Mouse (Mus musculus) cerebral cortex, adult 2 months (tissue): ENCODE results near the gene Dscaml1.

Source experiments
- WGBS: fragments of 180-500 bp; shearing (Covaris S2); methylation state at CpG from one replicate; pipeline ENCODE4 v1.1.7; 2018; 5-methylcytosine and 5-hydroxymethylcytosine counted together

Dscaml1 gene

DNA sequence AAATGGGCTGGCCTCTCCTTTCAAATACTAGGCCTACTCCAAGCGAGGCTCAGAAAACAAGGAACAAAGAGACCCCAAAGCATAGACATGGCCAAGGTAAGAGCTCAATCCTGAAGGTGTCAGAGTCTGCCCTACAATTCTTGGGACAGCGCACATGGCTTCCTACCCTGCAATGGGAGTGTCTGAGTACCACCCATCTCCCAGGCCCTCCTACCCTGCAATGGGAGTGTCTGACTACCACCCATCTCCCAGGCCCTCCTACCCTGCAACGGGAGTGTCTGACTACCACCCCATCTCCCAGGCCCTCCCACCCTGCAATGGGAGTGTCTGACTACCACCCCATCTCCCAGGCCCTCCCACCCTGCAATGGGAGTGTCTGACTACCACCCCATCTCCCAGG is 349.7 kb downstream of the Dscaml1 start:
- WGBS = 80% methylated on average over 3 of the region's 3 CpGs

GRCm38 (mm10) chr9:45779201-45779600 is 352.8 kb downstream of the Dscaml1 start:
- WGBS = 80% methylated on average over 6 of the region's 6 CpGs

DNA sequence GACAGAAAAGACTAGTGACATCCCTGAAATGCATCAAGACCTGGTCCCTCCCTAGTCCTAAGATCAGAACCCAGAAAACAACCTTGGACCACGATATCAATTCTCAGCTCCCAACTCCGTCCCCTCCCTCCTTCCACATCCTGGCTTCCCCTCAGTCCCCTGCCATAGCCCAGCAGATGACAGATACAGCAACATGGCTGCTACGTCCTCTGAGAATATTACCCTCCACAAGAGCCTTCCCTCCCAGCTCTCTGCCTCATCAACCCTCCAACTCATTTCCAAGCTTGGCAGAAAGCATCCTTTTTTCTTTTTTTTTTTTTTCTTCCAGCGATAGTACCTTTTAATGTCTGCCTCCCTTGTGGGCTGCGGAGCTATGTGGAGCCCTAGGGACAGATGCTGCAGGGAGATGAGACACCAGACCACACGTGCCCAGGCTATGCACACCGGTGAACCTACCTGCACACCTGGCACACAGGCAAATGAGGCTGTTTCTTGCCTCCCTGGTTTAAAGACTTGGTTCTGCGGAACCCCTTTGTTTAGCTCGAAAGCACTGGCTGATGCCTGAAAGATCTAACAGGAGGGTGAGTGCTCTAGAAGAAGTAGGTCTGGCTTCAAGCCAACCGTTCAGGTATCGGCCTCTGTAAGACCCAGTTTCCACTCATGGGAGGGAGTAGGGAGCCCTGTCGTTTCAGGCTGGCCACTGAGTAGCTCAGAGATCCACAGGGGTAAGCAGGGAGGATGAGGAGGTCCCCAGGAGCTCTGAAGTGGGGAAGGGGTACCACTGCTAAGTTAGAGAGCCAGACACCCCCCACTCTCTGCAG is 357.0 kb downstream of the Dscaml1 start:
- 72% methylated on average over 12 of the region's 12 CpGs for WGBS

- 73% methylated on average over 8 of the region's 8 CpGs for WGBS
Observed at GRCm38 (mm10) chr9:45787071-45787470, 360.6 kb downstream of the Dscaml1 start.

GRCm38 (mm10) chr9:45787547-45787946 is 361.1 kb downstream of the Dscaml1 start:
- whole genome bisulfite sequencing = 74% methylated on average over 6 of the region's 6 CpGs

- 77% methylated on average over 5 of the region's 5 CpGs for WGBS
Observed at GRCm38 (mm10) chr9:45788405-45788804, 362.0 kb downstream of the Dscaml1 start.

DNA sequence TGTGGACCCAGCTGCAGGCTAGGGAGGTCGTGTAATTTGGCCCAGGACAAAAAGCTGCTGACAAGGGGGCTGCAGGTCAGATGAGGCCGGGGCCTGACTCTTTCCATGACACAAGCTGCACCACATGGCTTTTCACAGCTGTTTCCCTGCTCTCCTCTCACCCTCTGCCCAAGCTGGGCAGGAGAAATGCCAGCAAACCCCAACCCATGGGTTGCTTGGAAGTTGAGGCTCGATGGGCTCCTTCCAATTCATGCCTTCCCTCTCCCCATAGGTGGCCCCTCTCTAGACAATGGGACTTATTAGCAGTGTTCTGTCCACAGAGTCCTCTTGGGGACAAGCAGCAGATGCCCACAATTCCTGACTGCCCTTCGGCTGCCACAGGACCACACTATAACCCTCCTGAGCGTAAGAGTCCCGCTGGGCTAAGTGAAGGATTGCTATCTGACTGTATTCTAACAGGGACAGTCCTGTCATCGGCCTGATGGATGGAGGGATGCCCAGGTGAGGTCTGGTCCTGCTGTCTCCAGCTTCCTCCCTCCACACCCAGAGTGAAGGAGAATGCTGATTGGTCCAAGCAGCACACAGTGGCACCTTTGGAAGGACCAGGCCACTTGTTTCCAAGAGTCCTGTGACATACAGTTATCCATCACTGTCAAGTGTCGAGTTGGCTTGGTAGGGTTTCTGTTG is 365.2 kb downstream of the Dscaml1 start:
- WGBS = 88% methylated on average over 8 of the region's 8 CpGs

DNA sequence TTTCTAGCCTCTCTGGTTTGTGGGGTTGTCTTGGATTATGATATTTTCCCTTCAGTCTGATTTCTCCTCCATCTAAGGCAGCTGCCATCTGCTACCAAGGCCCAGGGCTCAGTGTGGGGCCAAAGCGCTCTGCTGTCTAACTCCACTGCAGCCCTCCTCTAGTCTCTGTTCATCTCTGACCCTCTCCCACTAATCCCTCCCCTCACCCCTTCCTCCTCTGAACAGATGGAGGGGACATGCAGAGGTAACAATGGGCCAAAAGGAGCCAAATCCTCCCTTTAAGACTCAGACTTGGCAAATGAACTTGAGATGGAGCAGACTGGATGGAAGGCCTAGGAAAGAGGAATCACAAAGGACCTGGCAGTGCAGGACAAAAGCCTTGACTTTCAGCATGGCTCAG is 365.8 kb downstream of the Dscaml1 start:
- 100% methylated on average over 1 of the region's 1 CpGs for WGBS

GRCm38 (mm10) chr9:45793697-45794096 is 367.3 kb downstream of the Dscaml1 start:
- WGBS = 81% methylated on average over 6 of the region's 6 CpGs

DNA sequence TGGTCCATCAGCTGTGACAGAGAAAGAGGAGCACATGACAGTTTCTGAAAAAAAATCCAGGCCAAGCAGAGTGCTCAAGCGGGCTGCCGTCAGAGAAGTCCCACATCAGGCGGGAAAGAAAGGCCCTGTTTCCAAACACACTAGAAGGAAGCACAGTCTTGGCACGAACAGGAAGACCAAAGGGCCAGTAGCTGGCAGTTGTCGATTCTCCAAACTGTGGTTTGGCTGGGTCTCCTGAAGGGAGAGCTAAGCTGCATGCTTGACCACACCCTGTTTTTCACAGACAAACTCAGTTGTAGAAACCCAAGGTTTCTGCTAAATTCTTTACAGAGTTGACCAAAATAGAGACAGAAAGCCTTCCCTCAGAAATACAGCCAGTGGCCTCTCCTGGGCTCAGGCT is 369.3 kb downstream of the Dscaml1 start:
- 68% methylated on average over 5 of the region's 5 CpGs for WGBS

DNA sequence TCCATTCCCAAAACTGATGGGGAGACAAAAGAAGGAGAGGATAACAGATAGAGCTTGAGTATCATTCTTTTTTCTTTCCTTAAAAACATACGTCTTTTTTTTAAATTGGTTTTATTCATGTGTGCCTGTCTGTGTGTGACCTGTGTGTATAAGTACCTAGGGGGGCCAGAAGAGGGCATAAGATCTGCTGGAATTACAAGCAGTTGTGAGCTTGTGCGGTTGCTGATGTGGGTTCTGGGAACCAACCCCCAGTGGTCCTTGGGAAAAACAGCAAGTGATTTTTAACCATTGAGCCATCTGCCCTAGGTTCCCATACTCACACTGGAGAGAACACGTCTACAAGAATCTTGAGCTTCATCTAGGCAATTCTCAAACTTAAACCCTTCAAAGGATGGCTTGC is 370.8 kb downstream of the Dscaml1 start:
- WGBS = 89% methylated on average over 3 of the region's 3 CpGs

GRCm38 (mm10) chr9:45798467-45799164 is 372.2 kb downstream of the Dscaml1 start:
- 24% methylated on average over 13 of the region's 13 CpGs for WGBS

DNA sequence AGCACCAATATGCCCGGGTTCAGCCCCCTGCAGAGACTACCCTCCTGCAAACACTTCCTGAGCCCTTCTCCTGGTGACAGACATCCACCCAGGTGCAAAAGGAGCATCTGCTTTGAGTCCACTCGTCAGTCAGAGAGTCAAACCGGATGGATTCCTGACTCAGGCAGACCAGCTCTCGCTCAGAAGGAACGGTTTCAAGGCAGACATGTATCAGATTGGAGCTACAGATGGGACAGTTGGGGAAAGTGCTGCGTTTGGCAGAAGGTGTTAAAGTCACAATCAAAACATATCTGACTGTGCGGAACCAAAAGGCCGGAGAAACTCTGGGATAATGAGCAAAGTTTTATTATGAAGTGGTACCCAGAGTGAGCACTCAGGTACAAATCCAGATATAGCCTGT is 373.0 kb downstream of the Dscaml1 start:
- WGBS = 66% methylated on average over 8 of the region's 8 CpGs
